Mouse (Mus musculus): ENCODE results near the gene Veph1. TPM values are rescaled to one million over a fixed set of nuclear protein-coding genes. Genes with fewer than 3 reads are reported as not detected.

Gene Veph1
- polyA plus RNA-seq, 1 experiment from 2014 or later: 0.15 TPM

DNA sequence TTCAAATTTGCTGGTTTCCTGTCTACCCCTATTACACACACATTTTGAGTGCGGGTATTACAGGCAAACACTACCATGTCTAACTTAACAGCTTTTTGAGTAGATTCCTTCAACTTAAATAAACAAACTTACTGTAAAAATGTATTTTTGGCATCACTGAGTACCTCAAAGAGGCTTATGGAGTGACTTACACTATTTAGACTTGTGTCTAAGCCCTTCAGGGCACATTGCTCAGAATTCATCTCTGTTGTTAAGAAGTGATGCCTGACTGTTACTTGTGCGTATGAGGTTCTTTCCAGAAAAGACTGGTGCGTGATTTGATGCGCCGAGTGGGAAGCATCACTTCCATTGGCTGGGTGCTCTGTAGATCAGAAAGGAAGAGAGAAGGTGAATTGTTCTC lies 277.5 kb downstream of the Veph1 start:
- Histone ChIP-seq H3K9me3 (ENCODE audit: control insufficient read depth, low read length) (no peaks in the 10 kb centered on the region), H3K9ac (ENCODE audit: low read depth, low read length) (no peak overlapping the region), H3K27ac (ENCODE audit: low read length) (no peak overlapping the region), H3K4me3 (ENCODE audit: low read length) (no peak overlapping the region), H3K4me2 (ENCODE audit: low read depth, low read length) (no peak overlapping the region), H3K27me3 (replicated peaks; ENCODE audit: control insufficient read depth, insufficient read depth, low read length) (no peaks in the 10 kb centered on the region), H3K4me1 (ENCODE audit: control insufficient read depth, insufficient read depth, low read length) (no peaks in the 10 kb centered on the region), H3K36me3 (ENCODE audit: control insufficient read depth, insufficient read depth, low read length) (no peaks in the 10 kb centered on the region)
- ATAC-seq: no peak
- 94% methylated on average over 5 of the region's 5 CpGs for WGBS

GRCm38 (mm10) chr3:66007632-66008401 lies 288.8 kb downstream of the Veph1 start:
- WGBS: 82% methylated on average over 3 of the region's 3 CpGs
- Histone ChIP-seq H3K9me3 (ENCODE audit: control insufficient read depth, low read length) (no peaks in the 10 kb centered on the region; the same call in 1 of the 2 replicates), H3K4me2 (ENCODE audit: low read depth, low read length) (no peak overlapping the region), H3K27me3 (replicated peaks; ENCODE audit: control insufficient read depth, insufficient read depth, low read length) (no peaks in the 10 kb centered on the region), H3K4me3 (ENCODE audit: low read length) (no peak overlapping the region), H3K9ac (ENCODE audit: low read depth, low read length) (no peak overlapping the region), H3K27ac (ENCODE audit: low read length) (no peak overlapping the region), H3K4me1 (ENCODE audit: control insufficient read depth, insufficient read depth, low read length) (no peaks in the 10 kb centered on the region), H3K36me3 (ENCODE audit: control insufficient read depth, insufficient read depth, low read length) (no peaks in the 10 kb centered on the region)
- no peak for ATAC-seq

DNA sequence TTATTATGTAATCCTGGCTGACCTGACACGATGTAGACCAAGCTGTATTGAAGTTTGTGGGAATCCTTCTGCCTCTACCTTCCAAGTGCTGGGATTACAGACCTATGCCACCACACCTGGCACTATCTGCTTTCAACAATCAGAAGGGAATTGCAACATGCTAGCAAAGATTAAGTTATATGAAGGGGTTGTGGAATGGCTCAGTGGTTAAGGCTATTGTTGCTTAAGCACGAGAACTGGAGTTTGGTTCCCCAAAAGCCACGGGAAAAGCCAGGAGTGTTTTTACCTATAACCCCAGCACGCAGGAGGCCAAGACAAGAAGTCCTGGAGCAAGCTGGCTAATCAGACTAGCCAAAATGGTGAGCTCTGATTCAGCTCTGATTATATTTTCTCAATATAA lies 291.6 kb downstream of the Veph1 start:
- no peak overlapping the region for H3K9ac ChIP-seq (ENCODE audit: low read depth, low read length)
- H3K27ac ChIP-seq (ENCODE audit: low read length): no peak overlapping the region
- H3K36me3 ChIP-seq (ENCODE audit: control insufficient read depth, insufficient read depth, low read length): no peaks in the 10 kb centered on the region
- H3K4me3 ChIP-seq (ENCODE audit: low read length): no peak overlapping the region
- H3K4me1 ChIP-seq (ENCODE audit: control insufficient read depth, insufficient read depth, low read length): no peaks in the 10 kb centered on the region
- no peaks in the 10 kb centered on the region for H3K27me3 ChIP-seq (replicated peaks; ENCODE audit: control insufficient read depth, insufficient read depth, low read length)
- no peaks in the 10 kb centered on the region for H3K9me3 ChIP-seq (ENCODE audit: control insufficient read depth, low read length)
- no peak overlapping the region for H3K4me2 ChIP-seq (ENCODE audit: low read depth, low read length)
- no peak for ATAC-seq
- WGBS: 85% methylated on average over 4 of the region's 4 CpGs

GRCm38 (mm10) chr3:66004220-66004951 lies 292.3 kb downstream of the Veph1 start:
- no peak overlapping the region for H3K27ac ChIP-seq (ENCODE audit: low read length)
- H3K9ac ChIP-seq (ENCODE audit: low read depth, low read length): no peak overlapping the region
- no peak overlapping the region for H3K4me3 ChIP-seq (ENCODE audit: low read length)
- no peaks in the 10 kb centered on the region for H3K4me1 ChIP-seq (ENCODE audit: control insufficient read depth, insufficient read depth, low read length)
- WGBS: 68% methylated on average over 7 of the region's 7 CpGs
- no peak overlapping the region for H3K4me2 ChIP-seq (ENCODE audit: low read depth, low read length)
- no peaks in the 10 kb centered on the region for H3K9me3 ChIP-seq (ENCODE audit: control insufficient read depth, low read length)
- H3K36me3 ChIP-seq (ENCODE audit: control insufficient read depth, insufficient read depth, low read length): no peaks in the 10 kb centered on the region
- ATAC-seq: no peak
- no peaks in the 10 kb centered on the region for H3K27me3 ChIP-seq (replicated peaks; ENCODE audit: control insufficient read depth, insufficient read depth, low read length)

Other genes starting within 250 kb of the Veph1 start
- gene Ptx3, start 76.9 kb downstream of the Veph1 start, polyA plus RNA-seq (2015; fragmentation: Nextera tagmentation; extraction: Ambion mirVana): 2.7 and 3.0 TPM in 2 replicates

All from intestine, embryonic 16.5 days (tissue).